Mouse (Mus musculus) olfactory bulb, adult 2 months (tissue): ENCODE measurements around the gene Shpk.

ENCODE experiments used
- CTCF ChIP-seq: fragments of 200-500 bp; IDR thresholded peaks from 2 replicates; pipeline ENCODE4 v1.5.1; 2012; ENCODE audit warnings: low read depth, mild to moderate bottlenecking, low read length, moderate library complexity; ENCODE audit not compliant: insufficient read depth
- POLR2A ChIP-seq: fragments of 200-500 bp; IDR thresholded peaks from 2 replicates; pipeline ENCODE4 v1.6.1; 2012; ENCODE audit warnings: mild to moderate bottlenecking, low read depth, low read length, moderate library complexity; ENCODE audit not compliant: insufficient read depth

GRCm38 (mm10) chr11:73219671-73220070, 20.4 kb downstream of the Shpk start:
- TF ChIP-seq CTCF (no peak), POLR2A (no peak)
